Mouse (Mus musculus) spleen, postnatal 14 days (tissue): ENCODE data around the gene Faxc.

ENCODE experiments used
- DNase-seq, 2 experiments: peaks; one replicate each; pipeline ENCODE4 v3.0.0; 2021 to 2022; ENCODE audit warnings: low spot score in 2 of 2

The Faxc gene

GRCm38 (mm10) chr4:21930971-21931771 is at the start of gene Faxc:
TSS of gene Faxc (plus strand) at chr4:21931329.
- DNase-seq: no peak

- DNase-seq: no peak
Measured at GRCm38 (mm10) chr4:21882806-21883205, 48.3 kb upstream of the Faxc start.

- DNase-seq: no peak
Measured at GRCm38 (mm10) chr4:21885831-21886230, 45.3 kb upstream of the Faxc start.

- DNase-seq: no peak
Measured at GRCm38 (mm10) chr4:21931772-21932630, 872 bp downstream of the Faxc start.

DNA sequence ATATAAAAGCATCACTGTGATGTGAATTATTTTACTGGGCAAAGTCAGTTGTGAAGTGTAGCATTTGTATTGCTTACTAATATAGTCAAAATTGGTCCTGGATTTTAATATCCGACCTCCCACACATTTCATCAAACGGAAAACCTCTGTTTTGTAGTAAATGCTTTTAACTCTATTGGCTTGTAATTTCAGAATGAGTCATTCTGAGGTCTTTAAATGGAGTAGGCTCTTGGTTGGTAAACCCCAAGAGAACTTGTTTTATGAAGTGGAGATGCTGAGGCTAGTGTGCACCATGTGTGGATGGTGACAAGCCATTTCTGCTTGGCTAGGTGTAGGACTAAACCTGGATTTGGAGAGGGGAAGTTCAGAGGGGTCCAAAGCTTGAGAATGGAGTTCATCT is 4.2 kb downstream of the Faxc start:
- no peak for DNase-seq

DNA sequence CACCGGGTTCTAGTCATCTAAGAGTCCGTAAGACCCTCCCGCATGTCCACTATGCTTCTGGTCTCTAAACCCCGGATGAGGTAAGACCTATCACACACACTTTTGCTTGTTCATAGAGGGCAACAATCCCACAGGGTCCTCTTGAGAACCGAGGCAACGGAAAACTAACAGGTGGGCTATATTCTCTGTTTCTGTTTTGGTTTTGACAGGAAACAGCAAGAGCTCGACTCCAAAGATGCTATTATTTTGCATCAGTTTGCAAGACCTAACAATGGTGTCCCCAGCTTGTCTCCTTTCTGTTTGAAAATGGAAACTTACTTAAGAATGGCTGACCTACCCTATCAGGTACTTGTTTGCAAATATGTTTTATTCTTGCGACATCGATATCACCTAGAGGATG is 5.3 kb downstream of the Faxc start:
- DNase-seq: no peak

- DNase-seq: no peak
Measured at GRCm38 (mm10) chr4:21937890-21938289, 6.8 kb downstream of the Faxc start.

DNA sequence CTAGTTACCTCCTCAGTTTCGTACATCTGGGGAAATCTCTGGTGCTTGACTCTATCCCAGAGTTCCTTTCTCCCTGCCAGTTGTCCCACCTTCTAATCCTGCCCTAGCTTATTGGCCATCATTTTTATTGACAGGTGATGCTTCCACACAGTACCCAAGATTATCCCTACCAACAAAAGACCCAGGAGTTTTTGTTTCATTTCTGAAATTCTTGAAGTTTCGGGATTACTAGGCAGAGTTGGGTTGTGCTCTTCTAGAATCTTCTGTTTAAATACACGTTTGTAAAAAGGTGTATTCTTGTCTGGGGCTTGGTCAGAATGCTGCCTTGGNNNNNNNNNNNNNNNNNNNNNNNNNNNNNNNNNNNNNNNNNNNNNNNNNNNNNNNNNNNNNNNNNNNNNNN is 13.5 kb downstream of the Faxc start:
- no peak for DNase-seq

GRCm38 (mm10) chr4:21951444-21951843 is 20.3 kb downstream of the Faxc start:
- DNase-seq: no peak

- DNase-seq: no peak
Measured at GRCm38 (mm10) chr4:21952255-21952654, 21.1 kb downstream of the Faxc start.

DNA sequence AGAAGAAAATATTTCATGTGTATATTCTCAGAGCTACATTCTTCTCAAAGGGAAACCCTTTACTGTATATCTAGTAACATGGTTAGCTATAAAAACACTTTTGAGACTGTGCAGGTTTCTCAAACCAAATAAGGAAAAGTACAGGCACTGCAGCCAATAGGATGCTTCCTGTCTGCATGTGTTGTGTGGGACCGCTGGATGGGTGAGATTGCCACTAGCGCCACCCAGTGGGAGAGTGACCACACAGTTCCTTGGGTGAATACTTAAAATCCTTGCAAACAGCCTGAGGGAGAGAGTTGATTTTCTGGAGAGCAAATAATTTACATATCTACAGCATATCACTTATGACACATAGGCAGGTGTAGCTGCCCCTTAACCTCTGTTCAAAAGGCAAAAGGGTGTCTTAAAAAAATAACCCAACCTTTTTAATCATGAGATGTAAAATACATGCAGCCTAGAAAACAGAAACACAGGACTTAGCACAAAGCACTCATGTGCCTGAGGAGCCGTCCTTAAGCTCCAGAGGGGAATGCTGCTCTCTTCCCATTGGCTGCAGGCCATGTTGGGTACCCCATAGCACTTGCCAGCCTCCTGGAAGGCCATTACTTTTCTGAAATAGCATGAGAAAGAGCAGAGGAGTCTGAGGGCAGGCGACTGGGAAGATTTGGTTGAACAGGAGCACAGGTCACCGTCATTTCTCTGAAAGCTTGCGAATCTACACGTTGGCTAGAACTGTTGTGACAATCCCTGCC is 26.6 kb downstream of the Faxc start:
- peak in 1 of 2 experiments; percentile 9 for DNase-seq

GRCm38 (mm10) chr4:21971949-21972348 is 40.8 kb downstream of the Faxc start:
- DNase-seq: no peak

- no peak for DNase-seq
Measured at GRCm38 (mm10) chr4:21974126-21974525, 43.0 kb downstream of the Faxc start.

DNA sequence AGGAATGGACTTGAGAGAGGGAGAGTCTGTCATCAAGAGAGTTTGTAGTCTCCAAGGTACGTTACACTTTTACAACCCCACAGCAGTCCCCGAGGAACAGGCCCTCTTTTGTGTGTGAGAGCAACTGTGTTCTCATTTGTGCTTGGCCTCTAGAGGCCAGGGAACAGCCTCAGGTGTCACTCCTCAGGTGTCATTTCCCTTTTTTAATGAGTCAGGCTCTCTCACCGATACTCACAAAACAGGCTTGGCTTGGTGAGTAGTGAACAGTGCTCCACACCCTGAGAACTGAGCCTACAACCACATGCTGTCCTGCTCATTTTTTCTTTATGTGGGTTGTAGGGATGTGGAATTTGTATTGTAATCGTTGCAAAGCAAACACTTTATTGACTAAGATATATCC is 49.3 kb downstream of the Faxc start:
- no peak for DNase-seq

- no peak for DNase-seq
Measured at GRCm38 (mm10) chr4:21982449-21982848, 51.3 kb downstream of the Faxc start.

DNA sequence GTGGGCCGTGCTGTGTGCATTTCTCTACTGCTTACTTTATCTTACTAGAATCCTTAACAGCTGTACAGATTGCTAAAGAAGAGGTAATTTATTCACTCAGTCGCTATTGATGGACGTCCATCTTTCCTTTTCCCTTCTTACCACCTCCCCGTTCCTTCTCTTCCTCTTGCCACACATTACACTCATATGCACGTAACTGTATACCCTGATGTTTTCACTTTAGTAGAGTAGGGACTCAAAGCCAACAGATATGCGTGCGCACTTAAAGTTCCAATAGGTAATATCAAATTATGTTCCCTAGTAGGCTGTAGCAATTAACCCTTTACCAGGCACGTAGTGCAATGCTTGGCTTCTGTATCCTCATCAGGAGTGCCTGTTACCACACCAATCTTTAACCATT is 55.7 kb downstream of the Faxc start:
- no peak for DNase-seq

- DNase-seq: no peak
Measured at GRCm38 (mm10) chr4:21987460-21987859, 56.3 kb downstream of the Faxc start.

GRCm38 (mm10) chr4:21989571-21990091 is 58.5 kb downstream of the Faxc start:
- no peak for DNase-seq

GRCm38 (mm10) chr4:21990580-21991235 is 59.6 kb downstream of the Faxc start:
- no peak for DNase-seq

- DNase-seq: no peak
Measured at GRCm38 (mm10) chr4:22017656-22018379, 86.7 kb downstream of the Faxc start.

DNA sequence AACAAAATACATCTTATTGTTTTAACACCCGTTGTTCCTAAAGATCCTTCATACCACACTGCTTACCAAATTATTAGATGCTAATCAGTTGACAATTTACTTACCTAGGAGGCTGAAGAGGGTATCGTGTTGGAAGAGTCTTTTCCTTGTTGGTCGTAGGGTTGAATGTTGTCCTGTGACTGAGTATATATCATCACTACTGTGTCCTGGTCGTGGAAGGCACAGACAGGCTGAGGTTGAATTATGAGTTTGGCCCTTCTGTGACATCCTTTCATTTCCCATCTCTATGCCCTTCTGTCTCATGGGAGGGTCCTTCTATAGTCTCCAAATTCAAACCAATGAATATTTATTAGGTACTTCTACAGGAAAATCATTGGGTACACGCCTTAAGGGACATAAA is 87.3 kb downstream of the Faxc start:
- no peak for DNase-seq
